Mouse (Mus musculus): ENCODE results near the gene Ipo4. TPM values are rescaled to one million over a fixed set of nuclear protein-coding genes. Genes with fewer than 3 reads are reported as not detected.
A peak's percentile ranks its signal among the peaks of the same experiment; 100 is the strongest.

The Ipo4 gene
- polyA plus RNA-seq, 1 experiment from 2014 or later: 126 TPM

GRCm38 (mm10) chr14:55598521-55599390, 37.0 kb downstream of the Ipo4 start:
- Histone ChIP-seq H3K9me3 (no peaks in the 10 kb centered on the region), H3K4me3 (no peak overlapping the region), H3K4me1 (peaks cover 10% of the 10 kb centered on the region), H3K27ac (replicated peaks) (no peak overlapping the region), H3K27me3 (replicated peaks; ENCODE audit: low read depth, poor library complexity, severe bottlenecking) (no peaks in the 10 kb centered on the region), H3K36me3 (replicated peaks) (peaks cover 100% of the 10 kb centered on the region)
- DNase-seq (ENCODE audit: low spot score): no peak
- 94% methylated on average over 21 of the region's 21 CpGs for WGBS

GRCm38 (mm10) chr14:55596036-55596690, 39.6 kb downstream of the Ipo4 start:
- Histone ChIP-seq H3K9me3 (no peaks in the 10 kb centered on the region), H3K4me1 (peaks cover 18% of the 10 kb centered on the region), H3K36me3 (replicated peaks) (peaks cover 82% of the 10 kb centered on the region), H3K27me3 (replicated peaks; ENCODE audit: low read depth, poor library complexity, severe bottlenecking) (no peaks in the 10 kb centered on the region), H3K27ac (replicated peaks) (no peak overlapping the region), H3K4me3 (no peak overlapping the region)
- WGBS: 86% methylated on average over 13 of the region's 13 CpGs
- no peak for DNase-seq (ENCODE audit: low spot score)

GRCm38 (mm10) chr14:55592226-55592625, 43.5 kb downstream of the Ipo4 start:
- H3K4me3 ChIP-seq: peak overlapping the region; percentile 70
- H3K27me3 ChIP-seq (replicated peaks; ENCODE audit: low read depth, poor library complexity, severe bottlenecking): no peaks in the 10 kb centered on the region
- H3K36me3 ChIP-seq (replicated peaks): peaks cover 64% of the 10 kb centered on the region
- WGBS: 8% methylated on average over 16 of the region's 16 CpGs
- peak overlapping the region; percentile 92 for H3K27ac ChIP-seq (replicated peaks)
- H3K9me3 ChIP-seq: no peaks in the 10 kb centered on the region
- DNase-seq (ENCODE audit: low spot score): peak; percentile 18
- peaks cover 28% of the 10 kb centered on the region for H3K4me1 ChIP-seq

- H3K36me3 ChIP-seq (replicated peaks): peaks cover 60% of the 10 kb centered on the region
- peak within 1 kb of the TSS; percentile 92 for H3K27ac ChIP-seq (replicated peaks)
- H3K4me1 ChIP-seq: peaks cover 28% of the 10 kb centered on the region
- no peaks in the 10 kb centered on the region for H3K27me3 ChIP-seq (replicated peaks; ENCODE audit: low read depth, poor library complexity, severe bottlenecking)
- H3K4me3 ChIP-seq: peak within 1 kb of the TSS; percentile 70
- under 1% methylated on average over 33 of the region's 33 CpGs for WGBS
- DNase-seq (ENCODE audit: low spot score): peak; percentile 94
- no peaks in the 10 kb centered on the region for H3K9me3 ChIP-seq
These were observed 44.3 kb downstream of the Ipo4 start, which contains the start of gene Rnf31 for GRCm38 (mm10) chr14:55591331-55591891. TSS of gene Rnf31 (plus strand) at chr14:55591708.

GRCm38 (mm10) chr14:55590748-55591330, 44.9 kb downstream of the Ipo4 start, which contains the start of gene Psme2:
TSS of gene Psme2 (minus strand) at chr14:55591113.
- peaks cover 55% of the 10 kb centered on the region for H3K36me3 ChIP-seq (replicated peaks)

GRCm38 (mm10) chr14:55589771-55590448, 45.8 kb downstream of the Ipo4 start:
- WGBS: 90% methylated on average over 11 of the region's 11 CpGs
- no peaks in the 10 kb centered on the region for H3K9me3 ChIP-seq

More at GRCm38 (mm10) chr14:55590748-55591330, 44.9 kb downstream of the Ipo4 start, which contains the start of gene Psme2:
- DNase-seq (ENCODE audit: low spot score): peak; percentile 95
- H3K4me3 ChIP-seq: peak within 1 kb of the TSS; percentile 70
- H3K27me3 ChIP-seq (replicated peaks; ENCODE audit: low read depth, poor library complexity, severe bottlenecking): no peaks in the 10 kb centered on the region
- 2% methylated on average over 22 of the region's 22 CpGs for WGBS
- H3K9me3 ChIP-seq: no peaks in the 10 kb centered on the region
- H3K27ac ChIP-seq (replicated peaks): peak within 1 kb of the TSS; percentile 92
- H3K4me1 ChIP-seq: peaks cover 28% of the 10 kb centered on the region

GRCm38 (mm10) chr14:55589271-55589670, 46.5 kb downstream of the Ipo4 start:
- WGBS: 90% methylated on average over 5 of the region's 5 CpGs
- Histone ChIP-seq H3K27me3 (replicated peaks; ENCODE audit: low read depth, poor library complexity, severe bottlenecking) (peaks cover 9% of the 10 kb centered on the region), H3K4me1 (peaks cover 42% of the 10 kb centered on the region), H3K36me3 (replicated peaks) (peaks cover 39% of the 10 kb centered on the region), H3K4me3 (no peak overlapping the region), H3K9me3 (no peaks in the 10 kb centered on the region), H3K27ac (replicated peaks) (no peak overlapping the region)
- no peak for DNase-seq (ENCODE audit: low spot score)

More at GRCm38 (mm10) chr14:55589771-55590448, 45.8 kb downstream of the Ipo4 start:
- Histone ChIP-seq H3K27me3 (replicated peaks; ENCODE audit: low read depth, poor library complexity, severe bottlenecking) (peaks cover 2% of the 10 kb centered on the region; the same call in 1 of the 2 replicates), H3K4me1 (peaks cover 36% of the 10 kb centered on the region), H3K36me3 (replicated peaks) (peaks cover 45% of the 10 kb centered on the region), H3K27ac (replicated peaks) (peak overlapping the region; percentile 92; the same call in 1 of the 2 replicates), H3K4me3 (peak overlapping the region; percentile 70)
- no peak for DNase-seq (ENCODE audit: low spot score)

GRCm38 (mm10) chr14:55586149-55586548, 49.6 kb downstream of the Ipo4 start:
- Histone ChIP-seq H3K36me3 (replicated peaks) (peaks cover 36% of the 10 kb centered on the region), H3K4me3 (no peak overlapping the region)

GRCm38 (mm10) chr14:55585566-55585960, 50.2 kb downstream of the Ipo4 start:
- Histone ChIP-seq H3K4me1 (peaks cover 24% of the 10 kb centered on the region), H3K9me3 (no peaks in the 10 kb centered on the region), H3K27me3 (replicated peaks; ENCODE audit: low read depth, poor library complexity, severe bottlenecking) (peaks cover 15% of the 10 kb centered on the region), H3K27ac (replicated peaks) (no peak overlapping the region), H3K4me3 (peak overlapping the region; percentile 71), H3K36me3 (replicated peaks) (peaks cover 41% of the 10 kb centered on the region)
- 65% methylated on average over 6 of the region's 6 CpGs for WGBS
- DNase-seq (ENCODE audit: low spot score): no peak

More at GRCm38 (mm10) chr14:55586149-55586548, 49.6 kb downstream of the Ipo4 start:
- WGBS: 85% methylated on average over 2 of the region's 2 CpGs
- H3K4me1 ChIP-seq: peaks cover 24% of the 10 kb centered on the region
- no peak overlapping the region for H3K27ac ChIP-seq (replicated peaks)
- no peak for DNase-seq (ENCODE audit: low spot score)
- no peaks in the 10 kb centered on the region for H3K9me3 ChIP-seq
- H3K27me3 ChIP-seq (replicated peaks; ENCODE audit: low read depth, poor library complexity, severe bottlenecking): peaks cover 15% of the 10 kb centered on the region

GRCm38 (mm10) chr14:55584702-55585565, 50.8 kb downstream of the Ipo4 start, which contains the start of gene Emc9:
TSS of gene Emc9 (minus strand) at chr14:55585302.
- Histone ChIP-seq H3K27me3 (replicated peaks; ENCODE audit: low read depth, poor library complexity, severe bottlenecking) (peaks cover 15% of the 10 kb centered on the region), H3K9me3 (no peaks in the 10 kb centered on the region), H3K27ac (replicated peaks) (peak within 1 kb of the TSS; percentile 65; the same call in 1 of the 2 replicates), H3K4me3 (peak within 1 kb of the TSS; percentile 71), H3K36me3 (replicated peaks) (peaks cover 48% of the 10 kb centered on the region), H3K4me1 (peaks cover 17% of the 10 kb centered on the region)
- peak; percentile 74 for DNase-seq (ENCODE audit: low spot score)
- 2% methylated on average over 43 of the region's 43 CpGs for WGBS

GRCm38 (mm10) chr14:55584303-55584701, 51.5 kb downstream of the Ipo4 start:
- DNase-seq (ENCODE audit: low spot score): no peak
- Histone ChIP-seq H3K4me3 (peak overlapping the region; percentile 71), H3K27me3 (replicated peaks; ENCODE audit: low read depth, poor library complexity, severe bottlenecking) (peaks cover 15% of the 10 kb centered on the region), H3K9me3 (no peaks in the 10 kb centered on the region), H3K4me1 (peaks cover 18% of the 10 kb centered on the region), H3K36me3 (replicated peaks) (peaks cover 48% of the 10 kb centered on the region), H3K27ac (replicated peaks) (no peak overlapping the region; the same call in 1 of the 2 replicates)
- 36% methylated on average over 5 of the region's 5 CpGs for whole genome bisulfite sequencing

All from embryonic facial prominence, embryonic 10.5 days (tissue).